Mouse (Mus musculus): ENCODE measurements around the gene Ttc28.
A peak's percentile ranks its signal among the peaks of the same experiment; 100 is the strongest.

Ttc28 gene

DNA sequence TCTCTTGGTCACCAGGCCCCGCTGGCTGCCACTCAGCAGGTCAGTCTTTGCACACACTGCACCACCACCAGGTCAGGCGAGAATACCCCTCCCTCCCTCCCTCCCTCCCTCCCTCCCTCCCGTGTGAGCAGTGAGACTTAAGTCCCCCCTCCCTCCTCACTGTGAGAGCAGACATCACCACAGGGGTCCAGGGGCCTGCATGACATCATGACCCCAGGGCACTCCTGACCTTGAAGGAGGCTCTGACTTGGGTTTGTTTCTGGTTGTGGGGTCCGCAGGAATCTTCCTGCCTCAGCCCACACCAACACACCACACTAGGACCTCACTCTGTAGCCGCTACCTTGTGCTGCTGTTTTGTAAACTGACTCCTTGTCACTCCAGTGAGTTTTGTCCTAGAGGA lies 408.0 kb downstream of the Ttc28 start:
- no peak for DNase-seq (ENCODE audit: low spot score)

- no peak for DNase-seq (ENCODE audit: low spot score)
These were observed 408.9 kb downstream of the Ttc28 start for GRCm38 (mm10) chr5:111288486-111288885.

GRCm38 (mm10) chr5:111290071-111290470 lies 410.5 kb downstream of the Ttc28 start:
- DNase-seq (ENCODE audit: low spot score), result no peak

DNA sequence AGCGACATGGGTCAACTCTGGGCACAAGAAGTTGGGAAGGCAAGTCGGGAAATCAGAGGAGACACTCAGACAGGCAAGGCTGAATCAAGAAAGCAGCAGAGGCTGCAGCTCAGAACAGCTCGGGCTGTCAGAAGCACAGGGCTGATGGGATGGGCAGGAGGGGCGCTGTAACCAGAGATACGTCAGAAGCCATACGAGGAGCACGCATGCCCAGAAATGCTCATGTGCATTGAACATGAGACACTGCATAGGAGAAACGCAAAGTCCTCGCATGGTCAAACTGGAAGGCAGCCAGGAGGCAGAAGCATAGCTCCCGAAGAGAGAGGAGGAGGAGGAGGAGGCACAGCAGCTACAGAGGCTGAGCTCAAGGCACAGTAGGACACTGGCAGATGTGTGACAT lies 412.0 kb downstream of the Ttc28 start:
- DNase-seq (ENCODE audit: low spot score), result no peak

- DNase-seq (ENCODE audit: low spot score), result no peak
These were observed 418.2 kb downstream of the Ttc28 start for GRCm38 (mm10) chr5:111297801-111298200.

- DNase-seq (ENCODE audit: low spot score), result no peak
These were observed 419.1 kb downstream of the Ttc28 start for GRCm38 (mm10) chr5:111298706-111299105.

- DNase-seq (ENCODE audit: low spot score), result no peak
These were observed 421.2 kb downstream of the Ttc28 start for GRCm38 (mm10) chr5:111300776-111301175.

- DNase-seq (ENCODE audit: low spot score), result no peak
These were observed 422.1 kb downstream of the Ttc28 start for GRCm38 (mm10) chr5:111301736-111302135.

- DNase-seq (ENCODE audit: low spot score), result no peak
These were observed 425.1 kb downstream of the Ttc28 start for GRCm38 (mm10) chr5:111304730-111305129.

DNA sequence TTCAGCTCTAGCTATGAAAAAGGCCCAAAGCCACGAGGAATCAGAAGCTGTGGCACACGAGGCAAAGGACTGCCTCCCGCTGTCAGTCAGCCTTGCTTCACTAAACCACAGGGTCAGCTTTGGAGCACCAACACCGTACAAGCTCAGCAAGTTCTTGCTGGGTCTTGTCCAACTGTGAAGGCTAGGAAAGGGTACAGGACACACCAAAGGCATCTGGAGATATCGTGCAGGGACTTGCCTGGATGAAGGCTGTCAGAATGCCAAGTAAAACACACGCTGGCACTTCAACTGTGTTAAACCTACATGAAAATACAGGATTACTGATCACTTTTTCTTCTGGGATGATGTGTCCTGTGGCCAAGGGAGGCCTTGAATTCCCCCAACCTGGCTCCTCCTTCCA lies 430.6 kb downstream of the Ttc28 start:
- no peak for DNase-seq (ENCODE audit: low spot score)

GRCm38 (mm10) chr5:111313833-111314232 lies 434.2 kb downstream of the Ttc28 start:
- DNase-seq (ENCODE audit: low spot score), result no peak

- no peak for DNase-seq (ENCODE audit: low spot score)
These were observed 435.5 kb downstream of the Ttc28 start for GRCm38 (mm10) chr5:111315061-111315460.

- DNase-seq (ENCODE audit: low spot score), result no peak
These were observed 437.9 kb downstream of the Ttc28 start for GRCm38 (mm10) chr5:111317526-111317925.

DNA sequence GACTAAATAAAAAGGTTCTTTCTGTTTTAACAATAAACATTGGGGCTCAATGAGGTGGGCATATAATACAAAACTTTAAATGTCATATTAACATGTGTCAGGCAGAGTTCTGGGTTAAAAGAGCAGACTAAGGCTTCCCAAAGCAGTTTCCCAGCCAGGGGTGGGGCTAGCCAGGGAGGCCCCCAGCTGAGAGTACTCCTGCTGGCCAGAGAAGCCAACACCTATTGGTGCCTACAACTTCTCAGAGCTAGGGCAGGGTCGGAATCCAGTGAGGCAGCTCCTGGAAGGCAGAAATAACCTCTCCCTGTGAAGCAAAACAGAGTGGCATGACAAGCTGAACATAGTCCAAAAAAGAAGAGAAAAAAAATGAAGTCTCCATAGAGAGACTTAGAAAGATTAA lies 439.3 kb downstream of the Ttc28 start:
- no peak for DNase-seq (ENCODE audit: low spot score)

GRCm38 (mm10) chr5:111325813-111326212 lies 446.2 kb downstream of the Ttc28 start:
- no peak for DNase-seq (ENCODE audit: low spot score)

- DNase-seq (ENCODE audit: low spot score), result no peak
These were observed 447.8 kb downstream of the Ttc28 start for GRCm38 (mm10) chr5:111327420-111327819.

- no peak for DNase-seq (ENCODE audit: low spot score)
These were observed 450.3 kb downstream of the Ttc28 start for GRCm38 (mm10) chr5:111329782-111330416.

DNA sequence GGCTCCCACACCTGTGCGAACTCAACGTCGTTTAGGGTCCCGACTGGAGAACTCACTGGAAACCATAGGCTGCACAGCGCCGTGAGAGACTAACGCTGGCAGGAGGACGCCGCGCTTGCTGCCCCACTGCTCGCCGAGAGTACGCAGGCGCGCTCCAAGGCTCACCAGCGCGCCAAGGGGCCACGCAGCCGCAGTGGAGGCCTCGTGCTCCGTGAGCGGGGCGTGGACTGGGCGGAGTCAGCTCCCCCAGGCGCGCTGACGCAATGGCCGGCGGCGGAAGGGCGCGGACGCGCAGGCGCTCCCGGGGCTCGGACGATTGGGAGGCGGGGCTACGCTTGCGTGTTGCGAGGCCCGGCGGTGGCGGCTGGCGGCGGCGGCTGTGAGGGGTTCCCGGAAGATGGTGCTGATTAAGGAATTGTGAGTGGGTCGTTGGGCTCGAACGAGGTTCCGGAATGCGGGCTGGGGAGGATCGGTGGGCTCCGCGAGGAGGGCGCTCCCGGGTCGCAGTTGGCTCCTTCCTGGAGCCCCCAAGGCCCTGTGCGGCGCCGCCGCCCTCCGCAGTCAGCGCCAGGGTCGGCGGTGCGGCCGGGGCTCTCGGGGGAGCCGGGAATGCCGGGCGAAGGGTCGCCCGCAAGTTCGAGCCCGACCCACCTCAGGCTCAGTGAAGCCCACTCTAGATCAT lies 451.0 kb downstream of the Ttc28 start, which contains the start of gene Pitpnb:
TSS of gene Pitpnb (plus strand) at position 347 of the 682 bp plus-strand sequence.
- peak; percentile 98 for DNase-seq (ENCODE audit: low spot score)

- no peak for DNase-seq (ENCODE audit: low spot score)
These were observed 451.5 kb downstream of the Ttc28 start for GRCm38 (mm10) chr5:111331099-111331435.

GRCm38 (mm10) chr5:111335939-111336691 lies 456.5 kb downstream of the Ttc28 start:
- no peak for DNase-seq (ENCODE audit: low spot score)

Measured in spleen, adult 12 weeks (tissue).